Mouse (Mus musculus) liver, embryonic 15.5 days (tissue): ENCODE data around the gene Ess2. TPM values are rescaled to one million over a fixed set of nuclear protein-coding genes. Genes with fewer than 3 reads are reported as not detected.

Source experiments
- ATAC-seq: fragments of 200-750 bp; cut with Nextera tagmentation; 2 replicates; pipeline ENCODE4 v1.8.0; 2017; ENCODE audit warnings: moderate number of reproducible peaks, mild to moderate bottlenecking, moderate library complexity; ENCODE audit not compliant: insufficient read depth
- H3K27ac ChIP-seq: fragments of 300-500 bp; sonication (generic); replicated peaks from 2 replicates; pipeline ENCODE4 v1.5.1; 2015; ENCODE audit warnings: mild to moderate bottlenecking, inconsistent platforms
- H3K27me3 ChIP-seq: fragments of 300-500 bp; sonication (generic); 2 replicates; pipeline ENCODE4 v1.6.1; 2015; ENCODE audit warnings: mild to moderate bottlenecking, inconsistent platforms
- H3K36me3 ChIP-seq: fragments of 300-500 bp; sonication (generic); replicated peaks from 2 replicates; pipeline ENCODE4 v1.6.1; 2015; ENCODE audit warnings: moderate library complexity, mild to moderate bottlenecking, inconsistent platforms
- H3K4me1 ChIP-seq: fragments of 300-500 bp; sonication (generic); replicated peaks from 2 replicates; pipeline ENCODE4 v1.6.1; 2015; ENCODE audit warnings: inconsistent platforms
- H3K4me2 ChIP-seq: fragments of 300-500 bp; sonication (generic); 2 replicates; pipeline ENCODE4 v1.6.1; 2015; ENCODE audit warnings: moderate library complexity, mild to moderate bottlenecking, inconsistent platforms
- H3K4me3 ChIP-seq: fragments of 300-500 bp; sonication (generic); replicated peaks from 2 replicates; pipeline ENCODE4 v1.5.1; 2015; ENCODE audit warnings: mild to moderate bottlenecking, inconsistent platforms
- H3K9ac ChIP-seq: fragments of 300-500 bp; sonication (generic); 2 replicates; pipeline ENCODE4 v1.6.1; 2015; ENCODE audit warnings: moderate library complexity, mild to moderate bottlenecking, inconsistent platforms
- H3K9me3 ChIP-seq: fragments of 300-500 bp; sonication (generic); replicated peaks from 2 replicates; pipeline ENCODE4 v1.6.1; 2016; ENCODE audit warnings: inconsistent platforms
- WGBS: fragments of 180-500 bp; shearing (Covaris S2); methylation state at CpG from one replicate; pipeline ENCODE4 v1.1.7; 2015; ENCODE audit warnings: mixed read lengths; ENCODE audit not compliant: insufficient replicate concordance; 5-methylcytosine and 5-hydroxymethylcytosine counted together
- polyA plus RNA-seq: library from polyadenylated mRNA; unstranded; fragments of >200 nt; fragmentation: Nextera tagmentation; extraction: Ambion mirVana; gene quantifications from 2 replicates; pipeline ENCODE4 v1.2.1, GENCODE M21; 2015

The Ess2 gene
- polyA plus RNA-seq, 1 experiment from 2014 or later, result 9.9 TPM

- Histone ChIP-seq H3K9me3 (no peaks in the 10 kb centered on the region), H3K36me3 (no peaks in the 10 kb centered on the region), H3K4me3 (no peak overlapping the region), H3K27ac (peak overlapping the region; percentile 77), H3K27me3 (no peaks in the 10 kb centered on the region), H3K4me1 (peaks cover 43% of the 10 kb centered on the region), H3K4me2 (no peak overlapping the region), H3K9ac (no peak overlapping the region)
- no peak for ATAC-seq
- 22% methylated on average over 3 of the region's 3 CpGs for WGBS
Observed at GRCm38 (mm10) chr16:17934445-17934910, 23.3 kb upstream of the Ess2 start.

- Histone ChIP-seq H3K4me2 (0 out of 2 replicates have a peak overlapping the region, but pooled peaks have one; percentile 1), H3K36me3 (no peaks in the 10 kb centered on the region), H3K4me1 (peaks cover 43% of the 10 kb centered on the region), H3K9me3 (no peaks in the 10 kb centered on the region), H3K27ac (peak overlapping the region; percentile 77), H3K27me3 (no peaks in the 10 kb centered on the region), H3K4me3 (no peak overlapping the region), H3K9ac (0 out of 2 replicates have a peak overlapping the region, but pooled peaks have one; percentile 12)
- WGBS, result 22% methylated on average over 9 of the region's 9 CpGs
- peak; percentile 69 for ATAC-seq
Observed at GRCm38 (mm10) chr16:17933594-17934444, 22.7 kb upstream of the Ess2 start.

- Histone ChIP-seq H3K9me3 (no peaks in the 10 kb centered on the region), H3K4me1 (peaks cover 48% of the 10 kb centered on the region), H3K4me3 (no peak overlapping the region), H3K27ac (no peak overlapping the region), H3K27me3 (no peaks in the 10 kb centered on the region), H3K9ac (no peak overlapping the region), H3K36me3 (no peaks in the 10 kb centered on the region), H3K4me2 (no peak overlapping the region)
- ATAC-seq, result no peak
- 68% methylated on average over 5 of the region's 5 CpGs for WGBS
Observed at GRCm38 (mm10) chr16:17931906-17932460, 20.8 kb upstream of the Ess2 start.

- no peaks in the 10 kb centered on the region for H3K27me3 ChIP-seq
- peaks cover 62% of the 10 kb centered on the region for H3K4me1 ChIP-seq
- no peak overlapping the region for H3K4me2 ChIP-seq
- no peak overlapping the region for H3K9ac ChIP-seq
- WGBS, result 86% methylated on average over 2 of the region's 2 CpGs
- no peak overlapping the region for H3K4me3 ChIP-seq
- ATAC-seq, result no peak
- H3K36me3 ChIP-seq, result peaks cover 15% of the 10 kb centered on the region
- H3K27ac ChIP-seq, result peak overlapping the region; percentile 14; the same call in 1 of the 2 replicates
- H3K9me3 ChIP-seq, result no peaks in the 10 kb centered on the region
Observed at GRCm38 (mm10) chr16:17929631-17930030, 18.5 kb upstream of the Ess2 start.

GRCm38 (mm10) chr16:17929211-17929610, 18.1 kb upstream of the Ess2 start:
- Histone ChIP-seq H3K4me2 (peak overlapping the region; percentile 100; the same call in 1 of the 2 replicates), H3K4me3 (no peak overlapping the region), H3K4me1 (peaks cover 57% of the 10 kb centered on the region), H3K27ac (peak overlapping the region; percentile 92), H3K27me3 (no peaks in the 10 kb centered on the region), H3K9ac (no peak overlapping the region), H3K36me3 (peaks cover 15% of the 10 kb centered on the region), H3K9me3 (no peaks in the 10 kb centered on the region)
- no peak for ATAC-seq
- WGBS, result 22% methylated on average over 2 of the region's 2 CpGs

GRCm38 (mm10) chr16:17928627-17929104, 17.5 kb upstream of the Ess2 start:
- Histone ChIP-seq H3K4me3 (peak overlapping the region; percentile 91), H3K36me3 (peaks cover 15% of the 10 kb centered on the region), H3K27ac (peak overlapping the region; percentile 92), H3K4me1 (peaks cover 52% of the 10 kb centered on the region), H3K4me2 (peak overlapping the region; percentile 100), H3K9me3 (no peaks in the 10 kb centered on the region), H3K9ac (peak overlapping the region; percentile 83), H3K27me3 (no peaks in the 10 kb centered on the region)
- WGBS, result under 1% methylated on average over 9 of the region's 9 CpGs
- peak; percentile 59 for ATAC-seq

- Histone ChIP-seq H3K4me1 (peaks cover 50% of the 10 kb centered on the region), H3K27ac (peak within 1 kb of the TSS; percentile 92)
Observed at GRCm38 (mm10) chr16:17928087-17928580, 17.0 kb upstream of the Ess2 start, which contains the start of gene Slc25a1. Gene Slc25a1 (minus strand): TSS chr16:17928219.

GRCm38 (mm10) chr16:17927351-17928082, 16.4 kb upstream of the Ess2 start:
- Histone ChIP-seq H3K4me1 (peaks cover 53% of the 10 kb centered on the region), H3K27ac (peak overlapping the region; percentile 92), H3K4me2 (peak overlapping the region; percentile 100), H3K4me3 (peak overlapping the region; percentile 91), H3K9ac (peak overlapping the region; percentile 83), H3K36me3 (peaks cover 15% of the 10 kb centered on the region), H3K9me3 (no peaks in the 10 kb centered on the region), H3K27me3 (no peaks in the 10 kb centered on the region)
- 2% methylated on average over 72 of the region's 72 CpGs for WGBS
- ATAC-seq, result peak; percentile 19

More at GRCm38 (mm10) chr16:17928087-17928580, 17.0 kb upstream of the Ess2 start, which contains the start of gene Slc25a1:
- Histone ChIP-seq H3K36me3 (peaks cover 15% of the 10 kb centered on the region), H3K27me3 (no peaks in the 10 kb centered on the region), H3K4me2 (peak within 1 kb of the TSS; percentile 100), H3K4me3 (peak within 1 kb of the TSS; percentile 91), H3K9me3 (no peaks in the 10 kb centered on the region), H3K9ac (peak within 1 kb of the TSS; percentile 83)
- peak; percentile 84 for ATAC-seq
- under 1% methylated on average over 47 of the region's 47 CpGs for WGBS

GRCm38 (mm10) chr16:17922163-17922538, 11.0 kb upstream of the Ess2 start:
- Histone ChIP-seq H3K4me2 (peak overlapping the region; percentile 83), H3K4me3 (peak overlapping the region; percentile 85), H3K27me3 (peaks cover 32% of the 10 kb centered on the region), H3K9ac (peak overlapping the region; percentile 78), H3K9me3 (no peaks in the 10 kb centered on the region), H3K4me1 (peaks cover 45% of the 10 kb centered on the region), H3K36me3 (peaks cover 15% of the 10 kb centered on the region), H3K27ac (peak overlapping the region; percentile 80)
- WGBS, result under 1% methylated on average over 14 of the region's 14 CpGs
- ATAC-seq, result peak; percentile 22

- peak overlapping the region; percentile 88 for H3K27ac ChIP-seq
- WGBS, result 1% methylated on average over 47 of the region's 47 CpGs
- H3K4me3 ChIP-seq, result peak overlapping the region; percentile 85
- H3K27me3 ChIP-seq, result peaks cover 38% of the 10 kb centered on the region
- H3K4me1 ChIP-seq, result peaks cover 39% of the 10 kb centered on the region
- peaks cover 15% of the 10 kb centered on the region for H3K36me3 ChIP-seq
- H3K4me2 ChIP-seq, result peak overlapping the region; percentile 83
- H3K9ac ChIP-seq, result peak overlapping the region; percentile 78
- ATAC-seq, result peak; percentile 86
- H3K9me3 ChIP-seq, result no peaks in the 10 kb centered on the region
Observed at GRCm38 (mm10) chr16:17921325-17922162, 10.4 kb upstream of the Ess2 start.
